Mouse (Mus musculus): ENCODE results near the gene Foxp1. TPM values are rescaled to one million over a fixed set of nuclear protein-coding genes. Genes with fewer than 3 reads are reported as not detected.

The Foxp1 gene
- total RNA-seq, 2 experiments from 2014 or later, result 142 TPM

GRCm38 (mm10) chr6:99159452-99160347 lies 362.8 kb downstream of the Foxp1 start:
- no peak for DNase-seq (ENCODE audit: low spot score in 2 of 2)
- intact Hi-C loops (cut with DNase I), result no loop called here

DNA sequence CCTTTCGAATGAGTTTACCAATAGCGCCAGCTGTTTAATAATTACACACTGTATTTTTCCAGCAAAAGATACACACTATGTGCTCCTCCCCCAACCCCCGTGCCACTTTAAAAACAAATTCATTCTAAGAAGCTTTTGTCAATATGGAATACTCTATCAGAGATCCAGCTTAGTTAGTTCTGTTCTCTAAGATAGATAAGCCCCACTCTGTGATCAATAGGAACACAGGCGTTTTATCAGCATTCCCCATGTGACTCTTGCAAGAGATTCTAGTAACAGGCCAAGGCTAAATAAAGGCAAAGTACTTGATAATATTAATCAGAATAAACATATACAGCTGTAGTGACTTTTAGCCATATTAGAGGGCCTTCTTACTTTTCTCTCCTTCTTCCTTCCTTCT lies 368.8 kb downstream of the Foxp1 start:
- intact Hi-C loops (cut with DNase I), result no loop called here

GRCm38 (mm10) chr6:99146400-99146905 lies 376.1 kb downstream of the Foxp1 start:
- intact Hi-C loops (cut with DNase I), result no loop called here
- DNase-seq (ENCODE audit: low spot score in 2 of 2), result no peak

More for the DNA sequence above, 368.8 kb downstream of the Foxp1 start:
- no peak for DNase-seq (ENCODE audit: low spot score in 2 of 2)

DNA sequence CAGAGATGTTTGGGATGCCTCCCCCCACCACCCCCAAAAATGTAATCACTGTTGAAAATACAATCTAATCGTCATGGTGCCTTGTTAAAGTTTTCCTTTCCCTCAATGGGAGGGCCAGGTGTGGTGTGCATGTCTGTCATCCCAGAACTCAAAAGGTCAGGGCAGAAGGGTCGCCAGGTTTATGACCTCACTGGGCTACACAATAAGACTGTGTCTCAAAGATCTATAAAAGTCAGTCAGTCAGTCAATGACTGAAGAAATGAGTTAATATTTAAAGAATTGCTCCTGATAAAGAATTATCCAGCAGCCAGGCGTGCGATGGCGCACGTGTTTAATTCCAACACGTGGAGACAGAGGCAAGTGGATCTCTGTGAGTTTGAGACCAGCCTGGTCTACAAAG lies 377.5 kb downstream of the Foxp1 start:
- intact Hi-C loops (cut with DNase I), result no loop called here
- DNase-seq (ENCODE audit: low spot score in 2 of 2), result no peak

GRCm38 (mm10) chr6:99143756-99144036 lies 378.8 kb downstream of the Foxp1 start:
- no peak for DNase-seq (ENCODE audit: low spot score in 2 of 2)
- intact Hi-C loops (cut with DNase I), result no loop called here

DNA sequence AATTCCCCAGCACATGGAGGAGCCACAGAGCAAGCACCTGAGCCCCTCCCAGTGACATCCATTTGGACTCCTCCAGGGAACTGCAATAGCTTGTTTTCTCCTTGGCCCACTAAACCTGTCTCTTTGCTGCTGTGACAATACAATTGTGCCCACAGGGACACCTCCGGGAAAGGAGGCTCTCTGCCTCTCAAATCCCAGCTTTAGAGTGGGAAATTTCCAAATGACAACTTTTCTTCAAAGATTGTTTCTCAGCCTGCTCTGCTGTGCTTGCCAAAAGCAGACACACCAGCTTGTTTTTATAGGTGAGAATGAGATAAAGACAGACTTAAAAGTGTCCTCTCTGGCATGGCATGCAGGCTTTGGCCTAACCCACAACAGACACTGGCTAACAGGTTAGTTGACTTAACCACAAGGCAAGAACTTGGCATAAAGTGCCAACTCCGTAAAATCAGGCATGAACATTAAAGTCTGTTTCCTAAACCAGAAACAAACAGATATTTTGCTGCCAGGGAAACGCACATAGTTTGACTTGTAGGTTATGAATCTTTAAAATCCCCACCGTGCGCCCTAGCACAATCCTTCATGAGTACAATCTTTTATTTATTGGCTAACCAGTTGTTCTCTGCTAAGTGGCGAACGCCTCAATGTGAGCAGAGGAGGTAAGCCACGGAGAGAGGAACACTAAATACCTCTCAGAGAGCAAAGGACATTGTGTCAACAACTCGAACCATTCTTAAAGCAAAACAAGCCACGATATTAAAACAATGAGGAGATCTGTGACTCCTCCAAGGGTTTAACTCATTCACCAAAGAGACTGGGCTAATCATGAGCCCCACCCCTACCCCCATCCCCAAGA lies 379.4 kb downstream of the Foxp1 start:
- intact Hi-C loops (cut with DNase I), result no loop called here
- no peak for DNase-seq (ENCODE audit: low spot score in 2 of 2)

DNA sequence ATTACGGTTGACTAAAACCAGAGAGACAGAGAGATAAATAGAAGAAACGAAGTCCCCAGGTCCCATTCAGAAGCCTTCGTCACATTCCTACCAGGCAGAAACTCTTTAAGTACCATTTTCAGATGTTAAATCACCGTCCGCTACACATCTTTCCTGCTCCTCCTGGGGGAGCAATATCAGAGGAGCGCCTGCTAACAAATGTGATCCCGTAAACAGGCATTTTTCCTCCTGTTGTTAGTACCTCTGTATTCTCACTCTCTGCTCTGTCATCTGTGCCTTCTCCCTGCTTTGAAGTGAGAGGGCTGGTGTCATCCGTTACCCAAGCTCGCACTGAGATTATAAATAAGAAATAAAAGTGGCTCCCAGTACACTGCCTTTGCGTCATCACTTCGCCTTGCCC lies 384.5 kb downstream of the Foxp1 start:
- intact Hi-C loops (cut with DNase I), result no loop called here
- no peak for DNase-seq (ENCODE audit: low spot score in 2 of 2)

- DNase-seq (ENCODE audit: low spot score in 2 of 2), result no peak
- intact Hi-C loops (cut with DNase I), result no loop called here
Observed at GRCm38 (mm10) chr6:99137071-99137470, 385.4 kb downstream of the Foxp1 start.

DNA sequence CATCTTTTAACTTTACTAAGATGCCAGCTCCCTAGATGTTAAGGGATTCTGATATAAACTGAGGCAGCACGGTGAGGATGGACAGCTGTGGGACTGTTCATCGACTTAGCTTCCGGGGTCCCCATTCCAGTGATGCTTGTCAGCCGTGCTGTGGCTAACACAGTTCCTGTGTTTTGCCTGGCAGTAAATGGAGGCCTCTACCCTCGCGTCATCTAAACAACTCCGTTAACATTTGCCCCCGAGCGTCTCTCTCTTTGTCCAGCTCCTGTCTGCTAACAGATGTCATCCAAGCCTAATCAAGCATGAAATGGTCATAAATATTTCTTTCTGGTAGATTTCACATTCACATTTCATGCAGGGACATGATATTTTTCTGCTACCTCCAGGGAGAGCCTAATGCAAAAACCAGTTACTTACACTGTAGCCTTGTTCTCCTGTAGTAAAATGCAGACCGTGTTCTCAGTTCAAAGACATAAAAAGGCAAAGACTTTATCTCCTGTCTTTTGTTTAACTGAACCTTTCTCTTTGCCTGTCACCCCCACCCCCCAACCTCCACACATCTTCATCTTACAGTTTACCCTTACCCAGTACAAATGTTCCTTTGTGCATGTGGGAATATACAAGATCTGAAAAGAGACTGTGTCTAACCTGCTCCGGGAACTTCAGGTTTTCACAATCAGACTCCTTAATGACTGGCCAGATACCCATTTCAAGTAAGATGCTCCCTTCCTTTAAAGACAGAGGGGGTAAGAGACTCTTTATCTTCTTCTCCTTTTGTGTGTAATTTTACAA lies 386.4 kb downstream of the Foxp1 start:
- intact Hi-C loops (cut with DNase I), result no loop called here
- no peak for DNase-seq (ENCODE audit: low spot score in 2 of 2)

DNA sequence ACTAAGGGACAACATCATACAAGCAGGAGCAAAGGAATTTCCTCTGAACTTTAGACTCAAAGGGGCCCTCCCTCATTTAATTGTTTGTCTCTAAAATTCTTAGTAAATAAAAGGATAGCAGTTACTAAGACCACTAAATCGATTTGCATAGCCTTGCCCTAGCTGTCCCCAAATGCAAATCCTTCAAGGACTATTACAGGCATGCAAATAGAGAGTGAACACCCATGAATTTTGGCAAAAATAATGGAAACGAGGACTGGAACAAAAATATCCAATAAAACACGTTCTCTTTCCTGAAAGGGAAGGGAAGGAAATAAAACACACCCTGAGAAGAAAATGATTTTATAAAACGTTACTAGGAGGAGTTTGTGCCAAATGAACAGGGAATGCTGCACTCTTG lies 390.7 kb downstream of the Foxp1 start:
- intact Hi-C loops (cut with DNase I), result no loop called here
- DNase-seq (ENCODE audit: low spot score in 2 of 2), result no peak

- intact Hi-C loops (cut with DNase I), result no loop called here
- DNase-seq (ENCODE audit: low spot score in 2 of 2), result no peak
Observed at GRCm38 (mm10) chr6:99130758-99131410, 391.6 kb downstream of the Foxp1 start.

GRCm38 (mm10) chr6:99126717-99127116 lies 395.8 kb downstream of the Foxp1 start:
- intact Hi-C loops (cut with DNase I), result no loop called here
- no peak for DNase-seq (ENCODE audit: low spot score in 2 of 2)

DNA sequence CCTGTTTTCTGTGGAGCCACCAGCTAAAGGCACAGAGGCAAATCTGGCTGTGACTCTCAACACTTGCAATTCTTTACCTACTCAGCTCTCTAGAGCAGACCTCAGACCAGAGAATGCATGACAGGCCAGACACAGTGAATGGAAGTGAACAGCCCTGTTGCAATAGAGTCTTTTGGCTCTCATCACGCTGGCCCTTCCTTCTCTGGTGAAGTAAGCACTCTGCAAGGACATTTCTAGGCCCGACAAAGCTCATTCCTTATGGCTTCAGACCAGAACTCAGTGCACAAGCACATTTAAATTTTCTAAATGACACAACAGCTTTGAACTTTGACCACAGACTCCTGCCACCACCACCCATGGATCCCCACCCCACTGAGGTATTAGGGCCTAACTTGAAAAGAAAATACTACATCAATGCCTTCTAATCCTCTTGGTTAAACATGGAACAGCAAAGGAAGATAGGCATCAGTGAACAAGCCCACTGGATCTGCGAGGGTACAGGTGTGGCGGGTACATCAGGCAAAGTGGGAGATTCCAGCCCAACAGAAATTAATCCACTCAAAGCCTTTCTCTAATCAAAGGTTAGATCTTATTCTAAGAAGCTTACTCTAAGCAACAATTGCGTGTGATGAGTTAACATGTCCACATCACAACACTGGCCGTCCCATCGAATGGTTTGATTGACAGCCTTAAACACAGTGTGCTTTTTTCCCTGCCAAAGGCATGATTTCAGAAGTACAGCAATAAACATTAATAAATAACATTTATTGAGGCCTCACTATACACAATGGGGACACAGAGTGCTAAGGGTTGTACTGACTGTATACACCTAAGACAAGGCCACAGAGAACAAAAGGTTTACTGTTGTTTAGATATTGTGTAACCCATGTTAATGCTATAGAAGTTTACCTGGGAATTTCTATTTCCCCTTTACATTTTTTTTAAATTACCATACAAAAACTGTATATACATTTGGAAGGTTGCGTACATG lies 401.4 kb downstream of the Foxp1 start:
- intact Hi-C loops (cut with DNase I), result no loop called here
- no peak for DNase-seq (ENCODE audit: low spot score in 2 of 2)

- DNase-seq (ENCODE audit: low spot score in 2 of 2), result no peak
Observed at GRCm38 (mm10) chr6:99118534-99118933, 404.0 kb downstream of the Foxp1 start.

DNA sequence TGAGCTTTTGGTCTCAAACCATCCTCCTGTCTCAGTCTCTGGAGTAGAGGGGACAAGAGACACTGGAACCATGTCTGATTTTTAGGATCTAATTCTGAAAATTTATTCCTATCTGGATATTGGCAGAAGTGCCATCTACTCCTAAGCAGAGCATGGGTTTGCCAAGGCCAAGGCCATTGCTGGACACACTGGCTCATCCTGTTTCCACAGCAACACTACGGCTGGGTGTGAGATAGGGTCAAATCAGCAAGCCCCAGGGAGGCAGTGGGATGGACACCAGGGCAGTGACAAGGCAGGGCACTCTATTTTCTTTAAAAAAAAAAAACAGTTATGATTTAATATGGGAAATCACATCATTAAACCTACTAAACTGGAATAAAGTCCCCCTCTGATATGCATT lies 405.1 kb downstream of the Foxp1 start:
- intact Hi-C loops (cut with DNase I), result no loop called here
- DNase-seq (ENCODE audit: low spot score in 2 of 2), result no peak

More at GRCm38 (mm10) chr6:99118534-99118933, 404.0 kb downstream of the Foxp1 start:
- intact Hi-C loops (cut with DNase I), result no loop called here

GRCm38 (mm10) chr6:99111856-99112255 lies 410.7 kb downstream of the Foxp1 start:
- intact Hi-C loops (cut with DNase I), result no loop called here
- no peak for DNase-seq (ENCODE audit: low spot score in 2 of 2)

DNA sequence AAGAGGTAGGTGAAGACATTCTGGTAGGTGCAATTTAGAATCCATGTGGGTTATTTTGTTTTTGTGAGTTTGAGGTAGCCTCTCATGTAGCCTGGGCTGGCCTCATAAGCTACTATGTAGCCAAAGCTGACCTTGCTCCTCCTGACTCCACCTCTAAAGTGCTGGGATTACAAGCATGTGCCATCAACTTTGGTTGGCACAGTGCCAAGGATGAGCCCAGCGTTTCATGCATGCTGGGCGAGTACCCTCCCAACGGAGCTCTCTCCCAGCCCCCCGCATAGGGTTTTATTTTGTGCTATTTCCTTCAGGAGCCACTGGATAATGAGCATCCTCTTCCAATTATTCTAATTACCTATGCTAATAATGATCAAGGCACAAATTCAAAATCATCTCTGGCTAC lies 414.1 kb downstream of the Foxp1 start:
- intact Hi-C loops (cut with DNase I), result no loop called here
- DNase-seq (ENCODE audit: low spot score in 2 of 2), result no peak

- intact Hi-C loops (cut with DNase I), result no loop called here
- DNase-seq (ENCODE audit: low spot score in 2 of 2), result no peak
Observed at GRCm38 (mm10) chr6:99107674-99108073, 414.8 kb downstream of the Foxp1 start.
